Mouse (Mus musculus): ENCODE data around the gene Oaz1. TPM values are rescaled to one million over a fixed set of nuclear protein-coding genes. Genes with fewer than 3 reads are reported as not detected.
"Not testable (repeated sequence)": the region's sequence is repeated elsewhere in the genome, so short reads cannot be mapped to it uniquely, and the experiment has no call there.

Gene Oaz1
- total RNA-seq, 4 experiments from 2014 or later, result 735 to 1,031 (median 850) TPM

DNA sequence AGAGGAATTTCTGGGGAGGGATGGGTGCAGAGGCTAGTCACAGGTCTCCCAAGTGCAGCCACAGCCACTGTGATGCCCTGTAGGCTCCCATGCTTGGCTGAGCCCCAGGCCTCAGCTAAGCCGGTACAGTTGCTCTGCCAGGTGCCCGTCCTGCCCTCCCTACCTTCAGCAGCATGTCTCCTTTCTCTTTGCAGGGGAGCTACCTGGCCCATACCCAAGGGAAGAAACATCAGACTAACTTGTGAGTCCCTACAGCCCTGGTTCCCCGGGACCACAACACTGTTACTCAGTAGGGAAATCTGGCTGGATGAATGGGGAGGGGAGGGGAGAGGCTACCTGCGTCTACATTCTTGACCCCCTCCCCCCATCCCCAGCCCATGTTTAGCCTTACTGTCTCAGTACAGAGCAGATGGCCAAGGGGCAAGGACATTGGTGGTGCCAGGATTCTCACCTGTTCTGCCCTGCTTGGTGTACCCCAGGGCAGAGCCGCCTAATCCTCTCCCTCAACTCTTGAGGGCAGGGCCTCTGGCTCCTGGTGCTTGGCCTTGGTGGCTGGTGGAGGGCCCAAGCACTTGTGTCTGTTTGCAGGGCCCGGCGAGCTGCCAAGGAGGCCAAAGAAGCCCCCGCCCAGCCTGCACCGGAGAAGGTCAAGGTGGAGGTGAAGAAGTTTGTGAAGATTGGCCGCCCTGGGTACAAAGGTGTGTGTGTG, 24.1 kb upstream of the Oaz1 start:
- no peak for DNase-seq (ENCODE audit: low spot score in 2 of 2)

GRCm38 (mm10) chr10:80802996-80803395, 23.5 kb upstream of the Oaz1 start:
- DNase-seq (ENCODE audit: low spot score in 2 of 2), result no peak

DNA sequence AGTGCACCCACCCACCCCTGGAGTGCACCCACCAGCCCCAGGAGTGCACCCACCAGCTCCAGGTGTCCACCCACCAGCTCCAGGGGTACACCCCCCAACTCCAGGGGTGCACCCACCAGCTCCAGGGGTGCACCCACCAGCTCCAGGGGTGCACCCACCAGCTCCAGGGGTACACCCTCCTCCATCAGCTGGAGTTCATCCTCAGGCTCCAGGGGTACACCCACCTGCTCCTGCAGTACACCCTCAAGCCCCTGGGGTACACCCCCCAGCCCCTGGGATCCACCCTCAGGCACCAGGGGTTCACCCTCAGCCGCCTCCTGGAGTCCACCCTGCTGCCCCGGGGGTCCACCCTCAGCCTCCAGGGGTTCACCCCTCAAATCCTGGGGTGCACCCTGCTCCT, 22.1 kb upstream of the Oaz1 start:
- no peak for DNase-seq (ENCODE audit: low spot score in 2 of 2)

- no peak for DNase-seq (ENCODE audit: low spot score in 2 of 2)
Observed at GRCm38 (mm10) chr10:80804916-80805315, 21.5 kb upstream of the Oaz1 start, which contains the start of gene Amh. Gene Amh (plus strand): TSS chr10:80805243.

GRCm38 (mm10) chr10:80805322-80805721, 21.1 kb upstream of the Oaz1 start:
- DNase-seq (ENCODE audit: low spot score in 2 of 2), result no peak

DNA sequence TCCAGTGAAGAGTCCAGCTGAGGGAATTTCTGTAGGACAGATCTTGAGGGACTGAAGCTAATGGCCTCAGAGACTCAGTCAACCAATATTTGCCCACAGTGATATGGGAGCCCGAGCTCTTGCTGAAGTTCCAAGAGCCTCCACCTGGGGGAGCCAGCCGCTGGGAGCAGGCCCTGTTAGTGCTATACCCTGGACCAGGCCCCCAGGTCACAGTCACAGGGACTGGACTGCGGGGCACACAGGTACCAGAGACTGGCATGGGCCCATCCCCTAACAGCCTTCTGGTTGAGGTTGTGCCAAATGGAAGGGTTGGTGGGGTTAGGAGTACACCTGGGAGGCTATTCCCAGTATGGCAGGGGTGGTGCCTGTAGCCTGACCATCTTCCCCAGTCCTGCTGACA, 20.5 kb upstream of the Oaz1 start:
- peak; percentile 61 to 71 for DNase-seq (ENCODE audit: low spot score in 2 of 2)

DNA sequence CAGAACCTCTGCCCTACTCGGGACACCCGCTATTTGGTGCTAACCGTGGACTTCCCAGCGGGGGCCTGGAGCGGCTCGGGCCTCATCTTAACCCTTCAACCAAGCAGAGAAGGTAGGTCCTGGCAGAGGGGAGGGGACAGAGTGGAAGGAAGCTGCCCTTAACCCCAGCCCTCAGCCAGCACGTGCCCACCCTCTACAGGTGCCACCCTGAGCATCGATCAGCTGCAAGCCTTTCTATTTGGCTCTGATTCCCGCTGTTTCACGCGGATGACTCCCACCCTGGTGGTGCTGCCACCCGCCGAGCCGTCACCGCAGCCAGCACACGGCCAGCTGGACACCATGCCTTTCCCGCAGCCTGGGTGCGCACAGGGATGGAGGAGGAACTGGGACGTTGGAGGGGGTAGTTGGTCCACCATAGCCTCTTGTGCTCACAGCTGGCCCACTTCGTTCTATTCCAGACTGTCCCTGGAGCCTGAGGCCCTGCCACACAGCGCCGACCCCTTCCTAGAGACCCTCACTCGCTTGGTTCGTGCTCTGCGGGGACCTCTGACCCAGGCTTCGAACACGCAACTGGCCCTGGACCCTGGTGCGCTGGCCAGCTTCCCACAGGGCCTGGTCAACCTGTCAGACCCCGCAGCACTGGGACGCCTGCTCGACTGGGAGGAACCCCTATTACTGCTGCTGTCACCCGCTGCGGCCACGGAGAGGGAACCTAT, 20.0 kb upstream of the Oaz1 start:
- no peak for DNase-seq (ENCODE audit: low spot score in 2 of 2)

DNA sequence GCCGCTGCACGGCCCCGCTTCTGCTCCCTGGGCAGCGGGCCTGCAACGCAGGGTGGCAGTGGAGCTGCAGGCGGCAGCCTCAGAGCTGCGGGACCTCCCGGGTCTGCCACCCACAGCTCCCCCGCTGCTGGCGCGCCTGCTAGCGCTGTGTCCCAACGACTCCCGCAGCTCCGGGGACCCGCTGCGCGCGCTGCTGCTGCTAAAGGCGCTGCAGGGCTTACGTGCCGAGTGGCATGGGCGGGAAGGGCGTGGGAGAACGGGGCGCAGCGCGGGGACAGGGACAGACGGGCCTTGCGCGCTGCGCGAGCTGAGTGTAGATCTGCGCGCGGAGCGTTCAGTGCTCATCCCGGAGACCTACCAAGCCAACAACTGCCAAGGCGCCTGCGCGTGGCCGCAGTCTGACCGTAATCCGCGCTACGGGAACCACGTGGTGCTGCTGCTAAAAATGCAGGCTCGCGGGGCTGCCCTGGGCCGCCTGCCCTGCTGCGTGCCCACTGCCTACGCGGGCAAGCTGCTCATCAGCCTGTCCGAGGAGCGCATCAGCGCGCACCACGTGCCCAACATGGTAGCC, 19.3 kb upstream of the Oaz1 start:
- peak; percentile 59 to 83 for DNase-seq (ENCODE audit: low spot score in 2 of 2)

DNA sequence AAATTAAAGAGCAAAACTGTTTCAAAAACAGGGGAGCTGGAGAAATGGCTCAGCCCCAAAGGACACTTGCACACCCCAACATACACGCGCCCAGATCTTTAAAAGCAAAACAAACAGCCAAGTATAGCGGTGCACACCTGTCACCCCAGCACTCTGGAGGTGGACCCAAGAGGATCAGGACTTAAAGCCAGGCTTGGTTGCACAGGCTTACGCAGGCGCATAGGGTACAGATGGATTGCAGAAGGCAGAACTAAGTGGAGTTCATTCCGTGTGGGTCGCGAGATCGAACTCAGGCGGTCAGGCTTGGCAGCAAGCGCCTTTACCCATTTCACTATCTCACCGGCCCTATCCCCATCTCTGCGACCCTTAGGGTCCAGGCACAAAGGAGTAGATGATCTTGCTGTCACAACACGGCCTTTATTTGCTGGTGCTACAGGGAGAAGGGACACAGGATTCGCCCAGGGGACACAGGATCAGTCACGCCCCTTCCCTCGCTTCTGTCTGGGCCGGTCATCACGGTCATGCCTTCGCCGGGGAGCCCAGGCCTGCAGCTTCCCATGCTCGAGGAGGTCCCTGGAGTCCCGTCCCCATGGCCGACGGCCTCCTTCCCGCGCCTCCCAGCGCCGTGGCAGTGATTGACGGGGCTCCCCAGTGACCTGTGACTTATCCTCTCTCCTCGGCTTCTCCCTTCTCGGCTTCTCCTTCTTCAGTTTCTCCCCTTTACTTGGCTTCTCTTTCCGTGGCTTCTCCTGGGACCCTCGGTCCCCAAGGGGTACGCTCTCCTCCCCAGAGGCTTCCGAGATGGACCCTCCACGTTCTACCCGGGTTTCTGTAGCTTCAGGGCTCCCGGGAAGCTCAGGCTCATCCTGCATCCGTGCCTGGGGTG, 18.1 kb upstream of the Oaz1 start:
- no peak for DNase-seq (ENCODE audit: low spot score in 2 of 2)

GRCm38 (mm10) chr10:80808985-80809632, 17.3 kb upstream of the Oaz1 start:
- DNase-seq (ENCODE audit: low spot score in 2 of 2), result no peak

DNA sequence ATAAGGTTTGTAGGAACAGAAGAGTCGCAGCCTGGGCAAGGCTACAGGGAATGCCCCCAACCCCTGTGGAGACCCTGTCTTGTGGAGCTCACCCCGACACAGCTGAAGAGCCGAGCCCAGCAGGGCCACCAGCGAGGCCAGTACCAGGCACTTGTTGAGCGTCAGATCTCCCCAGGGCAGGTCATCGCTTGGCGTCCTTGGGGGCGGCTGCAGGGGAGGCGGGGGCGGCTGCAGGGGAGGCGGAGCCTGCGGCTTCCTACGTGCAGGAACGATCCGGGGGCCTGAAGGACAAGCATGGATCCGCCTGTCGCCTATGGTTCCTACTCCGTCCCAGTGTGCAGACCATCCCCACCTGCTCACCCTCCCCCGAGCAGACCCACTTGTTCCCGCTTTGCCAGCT, 16.4 kb upstream of the Oaz1 start:
- DNase-seq (ENCODE audit: low spot score in 2 of 2), result no peak

- peak; percentile 60 to 78 for DNase-seq (ENCODE audit: low spot score in 2 of 2)
Observed at GRCm38 (mm10) chr10:80812391-80813041, 13.9 kb upstream of the Oaz1 start.

GRCm38 (mm10) chr10:80813366-80813765, 13.1 kb upstream of the Oaz1 start, which contains the start of gene Jsrp1:
Gene Jsrp1 (minus strand): TSS chr10:80813498.
- peak; percentile 77 to 79 for DNase-seq (ENCODE audit: low spot score in 2 of 2)

DNA sequence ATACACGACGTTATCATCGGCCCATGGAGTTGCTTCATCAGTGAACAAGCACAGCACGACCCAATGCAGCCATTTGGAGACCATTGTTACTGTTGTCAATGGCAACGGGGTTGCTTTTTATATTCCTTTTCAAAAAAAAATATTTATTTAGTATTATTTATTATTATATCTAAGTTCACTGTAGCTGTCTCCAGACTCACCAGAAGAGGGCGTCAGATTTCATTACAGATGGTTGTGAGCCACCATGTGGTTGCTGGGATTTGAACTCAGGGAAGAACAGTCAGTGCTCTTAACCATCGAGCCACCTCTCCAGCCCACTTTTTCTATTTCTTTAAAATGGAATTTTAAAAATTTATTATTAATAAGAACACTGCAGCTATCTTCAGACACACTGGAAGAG, 11.7 kb upstream of the Oaz1 start:
- no peak for DNase-seq (ENCODE audit: low spot score in 2 of 2)

DNA sequence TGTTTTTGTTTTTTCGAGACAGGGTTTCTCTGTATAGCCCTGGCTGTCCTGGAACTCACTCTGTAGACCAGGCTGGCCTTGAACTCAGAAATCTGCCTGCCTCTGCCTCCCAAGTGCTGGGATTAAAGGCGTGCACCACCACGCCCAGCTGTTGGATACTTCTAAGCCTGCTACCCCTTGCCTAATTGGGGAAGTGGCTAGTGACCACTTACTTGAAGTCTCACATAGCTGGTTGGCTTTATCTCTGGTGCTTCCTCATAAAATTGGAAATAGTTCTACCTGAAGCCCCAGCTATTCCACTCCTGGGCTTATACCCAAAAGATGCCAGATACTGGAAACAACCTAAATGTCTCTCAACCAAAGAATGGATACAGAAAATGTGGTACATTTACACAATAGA, 10.2 kb upstream of the Oaz1 start:
- DNase-seq (ENCODE audit: low spot score in 2 of 2), result not testable (repeated sequence)

DNA sequence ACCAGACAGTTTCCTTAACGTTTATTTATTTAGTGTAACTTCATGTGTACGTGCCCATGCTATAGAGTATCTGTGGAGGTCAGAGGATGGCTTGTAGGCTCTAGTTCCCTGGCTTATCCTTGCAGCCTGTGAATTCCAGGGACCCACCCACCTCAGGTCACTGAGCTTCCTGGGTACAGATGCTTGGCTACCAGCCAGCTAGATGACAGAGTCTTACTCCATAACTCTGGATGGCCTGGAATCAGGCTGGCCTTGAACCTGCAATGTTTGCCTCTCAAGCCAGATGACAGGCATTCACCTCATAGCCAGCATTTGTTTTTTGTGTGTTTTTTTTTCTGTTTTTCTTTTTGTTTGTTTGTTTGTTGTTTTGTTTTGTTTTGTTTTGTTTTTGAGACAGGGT, 9.3 kb upstream of the Oaz1 start:
- no peak for DNase-seq (ENCODE audit: low spot score in 2 of 2)

DNA sequence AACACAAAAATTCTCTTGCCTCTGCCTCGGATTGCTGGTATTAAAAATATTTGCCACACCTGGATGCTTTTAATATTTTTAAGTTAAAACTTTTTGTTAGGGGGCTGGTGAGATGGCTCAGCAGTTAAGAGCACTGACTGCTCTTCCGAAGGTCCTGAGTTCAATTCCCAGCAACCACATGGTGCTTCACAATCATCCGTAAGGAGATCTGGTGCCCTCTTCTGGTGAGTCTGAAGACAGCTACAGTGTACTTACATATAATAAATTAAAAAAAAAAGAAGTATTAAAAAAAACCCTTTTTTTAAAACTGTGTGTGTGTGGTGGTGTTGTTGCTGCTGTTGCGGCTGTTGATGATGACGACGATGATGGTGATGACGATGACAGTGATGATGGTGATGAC, 8.5 kb upstream of the Oaz1 start:
- DNase-seq (ENCODE audit: low spot score in 2 of 2), result not testable (repeated sequence)

GRCm38 (mm10) chr10:80818599-80819281, 7.7 kb upstream of the Oaz1 start:
- DNase-seq (ENCODE audit: low spot score in 2 of 2), result no peak

GRCm38 (mm10) chr10:80819406-80819805, 7.0 kb upstream of the Oaz1 start:
- no peak for DNase-seq (ENCODE audit: low spot score in 2 of 2)

DNA sequence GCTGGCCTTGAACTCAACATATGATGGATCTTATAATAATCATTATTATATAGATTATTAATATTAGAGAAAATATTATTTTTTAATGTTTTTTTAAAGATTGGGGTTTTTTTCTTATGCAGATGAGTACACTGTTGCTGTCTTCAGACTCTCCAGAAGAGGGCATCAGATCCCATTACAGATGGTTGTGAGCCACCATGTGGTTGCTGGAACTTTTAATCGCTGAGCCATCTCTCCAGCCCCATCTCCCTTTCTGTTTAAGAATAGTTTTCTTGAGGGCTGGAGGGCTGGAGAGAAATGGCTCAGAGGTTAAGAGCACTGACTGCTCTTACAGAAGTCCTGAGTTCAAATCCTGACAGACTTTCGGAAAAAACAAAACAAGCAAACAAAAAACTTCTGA, 4.5 kb upstream of the Oaz1 start:
- no peak for DNase-seq (ENCODE audit: low spot score in 2 of 2)
